Mouse (Mus musculus) testis, postnatal 14 days (tissue): ENCODE data around the gene Pdcd7.
"Not testable (repeated sequence)": the region's sequence is repeated elsewhere in the genome, so short reads cannot be mapped to it uniquely, and the experiment has no call there.

Experiments
- DNase-seq: peaks from one replicate; pipeline ENCODE4 v3.0.0; 2021; ENCODE audit warnings: low spot score

Gene Pdcd7

DNA sequence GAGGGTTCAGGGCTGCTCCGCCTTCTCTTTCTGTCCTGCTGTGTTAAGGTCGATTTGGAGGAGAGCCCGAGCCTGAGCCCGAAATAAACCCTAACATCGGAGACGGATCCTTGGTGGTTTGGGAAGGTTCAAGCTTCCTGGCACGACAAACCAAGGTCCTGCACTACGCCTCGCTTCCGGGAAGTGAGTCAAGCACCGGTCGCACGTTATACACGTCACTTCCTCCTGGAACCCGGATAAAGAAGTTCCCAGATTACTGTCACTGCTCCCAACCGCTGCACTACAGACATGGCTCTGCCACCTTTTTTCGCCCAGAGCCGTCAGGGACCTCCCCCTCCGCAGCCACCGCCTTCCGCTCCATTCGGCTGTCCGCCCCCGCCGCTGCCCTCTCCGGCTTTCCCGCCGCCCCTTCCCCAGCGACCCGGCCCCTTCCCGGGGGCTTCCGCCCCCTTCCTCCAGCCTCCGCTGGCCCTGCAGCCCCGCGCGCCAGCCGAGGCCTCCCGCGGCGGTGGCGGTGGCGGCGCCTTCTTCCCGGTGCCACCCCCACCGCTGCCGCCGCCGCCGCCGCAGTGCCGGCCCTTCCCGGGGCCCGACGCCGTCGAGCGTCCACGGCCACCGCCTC is at the start of gene Pdcd7:
TSS of gene Pdcd7 (plus strand) at position 251 of the 622 bp plus-strand sequence.
- peak; percentile 94 for DNase-seq

GRCm38 (mm10) chr9:65297056-65297455 is 48.8 kb upstream of the Pdcd7 start:
- no peak for DNase-seq

- no peak for DNase-seq
These were observed 47.1 kb upstream of the Pdcd7 start for GRCm38 (mm10) chr9:65298761-65299160.

GRCm38 (mm10) chr9:65299650-65300049 is 46.3 kb upstream of the Pdcd7 start:
- no peak for DNase-seq

- no peak for DNase-seq
These were observed 43.4 kb upstream of the Pdcd7 start for GRCm38 (mm10) chr9:65302327-65302983.

GRCm38 (mm10) chr9:65303586-65303985 is 42.3 kb upstream of the Pdcd7 start:
- no peak for DNase-seq

DNA sequence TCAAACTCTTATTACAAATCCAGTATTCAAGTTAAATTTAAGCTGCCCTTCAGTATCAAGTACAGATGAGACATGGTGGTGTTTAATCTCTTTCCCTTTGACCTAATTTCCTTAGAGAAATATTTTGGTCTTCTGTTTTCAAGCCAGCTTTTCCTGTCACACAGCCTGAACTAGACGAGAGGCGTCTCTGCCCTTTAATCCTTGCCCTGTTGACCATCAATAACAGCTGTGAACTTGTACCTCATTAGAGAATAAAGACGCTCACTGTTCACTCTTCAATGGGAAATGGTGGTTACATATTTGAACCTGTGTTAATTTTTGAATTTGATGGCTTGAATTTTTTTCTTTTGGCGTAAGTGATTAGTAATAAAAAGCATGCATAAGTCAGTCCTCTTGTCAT is 41.6 kb upstream of the Pdcd7 start:
- DNase-seq: no peak

DNA sequence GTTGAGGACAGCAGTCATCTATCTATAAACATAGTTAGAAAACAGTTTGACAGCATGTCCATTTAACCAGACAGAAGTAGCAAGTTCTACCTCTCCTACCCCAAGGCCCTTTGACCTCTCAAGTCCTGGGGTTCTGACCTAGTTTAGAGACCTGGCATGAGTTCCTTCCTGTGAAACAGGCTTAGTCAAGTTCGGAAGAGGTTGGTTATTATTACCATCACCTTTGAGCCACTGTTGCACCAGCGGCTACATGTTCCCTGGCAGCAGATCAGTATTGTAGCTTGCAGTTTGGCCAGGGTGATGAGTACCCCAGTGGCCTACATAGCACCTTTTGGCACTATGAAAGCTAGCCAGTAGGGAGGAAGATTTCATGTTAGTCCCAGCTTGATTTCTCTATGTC is 39.2 kb upstream of the Pdcd7 start:
- no peak for DNase-seq

- peak; percentile 21 for DNase-seq
These were observed 37.9 kb upstream of the Pdcd7 start for GRCm38 (mm10) chr9:65308011-65308410.

- DNase-seq: no peak
These were observed 33.1 kb upstream of the Pdcd7 start for GRCm38 (mm10) chr9:65312669-65313357.

- DNase-seq: no peak
These were observed 32.1 kb upstream of the Pdcd7 start for GRCm38 (mm10) chr9:65313846-65314245.

GRCm38 (mm10) chr9:65322255-65322900 is 23.5 kb upstream of the Pdcd7 start:
- DNase-seq: no peak

GRCm38 (mm10) chr9:65325971-65326370 is 19.9 kb upstream of the Pdcd7 start:
- DNase-seq: no peak

DNA sequence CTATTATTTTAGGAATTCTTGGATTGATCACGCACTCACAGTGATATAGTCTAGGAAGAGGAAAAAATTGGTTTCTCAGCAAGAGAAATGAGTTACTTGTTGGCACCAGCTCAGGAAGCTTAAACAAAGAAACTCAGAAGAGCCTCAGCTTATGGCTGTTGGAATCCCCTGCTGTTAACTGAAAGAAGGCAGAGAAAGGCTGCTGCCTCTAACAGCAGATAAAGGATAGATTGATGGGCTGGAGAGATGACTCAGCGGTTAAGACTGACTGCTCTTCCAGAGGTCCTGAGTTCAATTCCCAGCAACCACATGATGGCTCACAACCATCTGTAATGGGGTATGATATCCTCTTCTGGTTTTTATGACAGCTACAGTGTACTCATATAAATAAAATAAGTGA is 18.5 kb upstream of the Pdcd7 start:
- DNase-seq: no peak

- no peak for DNase-seq
These were observed 11.9 kb upstream of the Pdcd7 start for GRCm38 (mm10) chr9:65333958-65334357.

DNA sequence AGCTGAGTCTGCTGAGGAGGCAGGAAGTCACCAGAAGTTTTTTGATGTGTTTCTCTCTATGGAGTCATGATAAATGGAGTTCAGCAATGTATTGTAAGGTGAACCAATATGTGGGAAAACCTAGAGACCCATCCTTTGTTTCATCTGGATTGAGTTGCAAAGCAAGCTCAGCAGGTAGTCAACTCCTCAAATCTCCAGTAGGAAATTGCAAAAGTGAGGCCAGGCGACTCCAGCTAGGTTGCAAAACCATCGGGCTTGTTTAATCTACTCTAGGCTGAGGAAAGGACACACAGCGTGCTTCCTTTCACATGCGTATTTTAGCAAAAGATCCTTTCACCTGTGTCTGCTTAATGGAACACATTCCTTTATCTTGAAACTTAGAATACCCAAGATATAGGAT is 6.8 kb upstream of the Pdcd7 start:
- DNase-seq: no peak

- DNase-seq: no peak
These were observed 5.5 kb upstream of the Pdcd7 start for GRCm38 (mm10) chr9:65340414-65340813.

DNA sequence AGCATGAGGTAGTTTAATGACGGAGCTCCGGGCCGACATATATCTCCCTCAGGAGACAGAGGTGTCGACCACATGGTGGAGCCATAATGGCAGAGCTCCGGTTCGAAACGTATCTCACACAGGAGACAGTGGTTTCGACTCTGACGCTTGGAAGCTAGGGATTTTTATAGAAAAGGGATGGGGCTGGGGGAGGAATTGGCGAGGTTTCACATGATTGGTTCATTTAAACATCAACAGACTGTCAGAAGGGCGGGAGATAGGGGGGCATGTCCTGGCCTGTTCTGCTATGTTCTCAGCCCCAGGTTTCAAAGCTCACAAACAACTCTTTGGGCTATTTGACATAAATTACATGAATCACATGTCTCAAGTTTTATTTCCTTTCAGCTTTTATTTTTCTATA is 465 bp upstream of the Pdcd7 start:
- not testable (repeated sequence) for DNase-seq

GRCm38 (mm10) chr9:65346476-65347111 is 690 bp downstream of the Pdcd7 start:
- peak; percentile 68 for DNase-seq

DNA sequence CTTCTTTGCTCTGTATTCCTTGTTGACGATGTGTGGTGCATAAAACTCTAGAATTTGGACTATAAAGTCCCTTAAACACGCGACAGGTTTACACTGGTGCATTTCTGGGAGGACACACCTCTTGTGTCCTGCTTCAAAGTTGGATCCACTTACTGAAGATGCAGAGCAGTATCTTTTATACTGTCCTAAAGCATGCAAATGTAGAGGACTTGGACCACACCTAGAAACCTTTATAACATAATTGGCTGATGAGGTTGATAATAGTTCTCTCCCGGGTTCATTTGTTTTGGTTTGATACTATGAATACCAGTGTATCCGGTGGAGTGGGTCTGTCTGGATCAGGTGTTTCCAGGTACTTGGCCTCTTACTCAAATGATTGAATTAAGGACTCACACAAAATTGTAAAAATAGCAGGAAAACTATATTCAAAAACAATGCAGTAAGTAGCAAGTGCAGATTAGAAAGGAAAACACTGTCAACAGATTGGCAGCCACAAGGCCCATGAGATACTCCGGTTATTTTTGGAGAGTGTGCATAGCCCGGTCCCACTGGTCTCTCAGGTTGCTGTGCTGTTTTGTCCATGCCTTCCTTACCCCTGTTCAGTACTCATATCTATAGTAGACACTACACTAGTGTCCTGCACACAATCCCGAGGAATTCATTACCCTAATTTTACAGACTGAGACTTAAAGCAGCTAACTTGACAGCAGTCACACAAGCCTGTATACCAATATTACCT is 1.4 kb downstream of the Pdcd7 start:
- DNase-seq: no peak

DNA sequence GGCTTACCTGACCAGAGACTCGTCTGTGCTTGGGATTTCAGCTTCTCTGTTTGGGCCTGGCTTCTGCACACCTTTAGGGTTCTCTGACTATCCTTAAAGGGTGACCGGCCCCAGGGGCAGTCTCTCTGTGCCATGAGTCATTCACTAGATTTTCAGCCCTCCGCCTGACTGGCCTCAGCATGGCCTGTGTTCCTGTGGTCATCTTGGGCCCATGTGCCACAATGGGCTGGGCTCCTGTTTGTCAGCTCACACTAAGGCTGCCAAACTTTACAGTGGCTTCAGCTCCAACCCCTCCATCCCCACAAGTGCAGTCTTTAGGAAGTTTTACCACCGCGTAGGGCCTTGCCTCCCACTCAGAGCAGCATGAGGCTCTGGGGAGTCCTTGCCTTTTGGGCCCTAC is 7.3 kb downstream of the Pdcd7 start:
- no peak for DNase-seq

GRCm38 (mm10) chr9:65356561-65356960 is 10.7 kb downstream of the Pdcd7 start:
- no peak for DNase-seq
